Mouse (Mus musculus): ENCODE results near the gene Ccdc6. TPM values are rescaled to one million over a fixed set of nuclear protein-coding genes. Genes with fewer than 3 reads are reported as not detected.

Gene Ccdc6
- polyA plus RNA-seq, 1 experiment from 2014 or later: 16.5 TPM

- Histone ChIP-seq H3K27ac (peak overlapping the region; percentile 97), H3K9me3 (peaks cover 13% of the 10 kb centered on the region), H3K4me1 (peaks cover 55% of the 10 kb centered on the region), H3K27me3 (ENCODE audit: poor library complexity, severe bottlenecking) (no peaks in the 10 kb centered on the region), H3K36me3 (replicated peaks) (peaks cover 32% of the 10 kb centered on the region), H3K4me3 (peak overlapping the region; percentile 99)
- DNase-seq (ENCODE audit: extremely low spot score, low spot score): peak; percentile 56
- under 1% methylated on average over 29 of the region's 29 CpGs for WGBS
Observed at GRCm38 (mm10) chr10:70097911-70098569, 1.1 kb downstream of the Ccdc6 start.

- H3K27ac ChIP-seq: peak overlapping the region; percentile 97
- H3K4me1 ChIP-seq: peaks cover 55% of the 10 kb centered on the region
- H3K36me3 ChIP-seq (replicated peaks): peaks cover 38% of the 10 kb centered on the region
- DNase-seq (ENCODE audit: extremely low spot score, low spot score): no peak
- H3K4me3 ChIP-seq: peak overlapping the region; percentile 99
- H3K27me3 ChIP-seq (ENCODE audit: poor library complexity, severe bottlenecking): no peaks in the 10 kb centered on the region
- WGBS: 15% methylated on average over 6 of the region's 6 CpGs
- peaks cover 13% of the 10 kb centered on the region for H3K9me3 ChIP-seq
Observed at GRCm38 (mm10) chr10:70098626-70099025, 1.7 kb downstream of the Ccdc6 start.

GRCm38 (mm10) chr10:70099052-70099451 lies 2.1 kb downstream of the Ccdc6 start:
- DNase-seq (ENCODE audit: extremely low spot score, low spot score): no peak
- H3K27ac ChIP-seq: 0 out of 2 replicates have a peak overlapping the region, but pooled peaks have one; percentile 20
- H3K36me3 ChIP-seq (replicated peaks): peaks cover 41% of the 10 kb centered on the region
- H3K4me3 ChIP-seq: peak overlapping the region; percentile 99
- H3K27me3 ChIP-seq (ENCODE audit: poor library complexity, severe bottlenecking): no peaks in the 10 kb centered on the region
- WGBS: 33% methylated on average over 8 of the region's 8 CpGs
- peaks cover 13% of the 10 kb centered on the region for H3K9me3 ChIP-seq
- H3K4me1 ChIP-seq: peaks cover 52% of the 10 kb centered on the region

- Histone ChIP-seq H3K9me3 (peaks cover 13% of the 10 kb centered on the region), H3K4me3 (no peak overlapping the region), H3K36me3 (replicated peaks) (peaks cover 72% of the 10 kb centered on the region), H3K27me3 (ENCODE audit: poor library complexity, severe bottlenecking) (no peaks in the 10 kb centered on the region), H3K4me1 (peaks cover 29% of the 10 kb centered on the region), H3K27ac (no peak overlapping the region)
- WGBS: 97% methylated on average over 4 of the region's 4 CpGs
- no peak for DNase-seq (ENCODE audit: extremely low spot score, low spot score)
Observed at GRCm38 (mm10) chr10:70102086-70102485, 5.2 kb downstream of the Ccdc6 start.

- Histone ChIP-seq H3K27me3 (ENCODE audit: poor library complexity, severe bottlenecking) (no peaks in the 10 kb centered on the region), H3K36me3 (replicated peaks) (peaks cover 68% of the 10 kb centered on the region)
- WGBS: 67% methylated on average over 13 of the region's 13 CpGs
Observed at GRCm38 (mm10) chr10:70108016-70108415, 11.1 kb downstream of the Ccdc6 start.

GRCm38 (mm10) chr10:70109974-70110373 lies 13.1 kb downstream of the Ccdc6 start:
- WGBS: 85% methylated on average over 5 of the region's 5 CpGs
- Histone ChIP-seq H3K4me3 (no peak overlapping the region), H3K36me3 (replicated peaks) (peaks cover 69% of the 10 kb centered on the region), H3K4me1 (peaks cover 26% of the 10 kb centered on the region), H3K27me3 (ENCODE audit: poor library complexity, severe bottlenecking) (no peaks in the 10 kb centered on the region), H3K9me3 (peaks cover 15% of the 10 kb centered on the region; the same call in 1 of the 2 replicates), H3K27ac (no peak overlapping the region)
- no peak for DNase-seq (ENCODE audit: extremely low spot score, low spot score)

More at GRCm38 (mm10) chr10:70108016-70108415, 11.1 kb downstream of the Ccdc6 start:
- H3K9me3 ChIP-seq: peaks cover 10% of the 10 kb centered on the region; the same call in 1 of the 2 replicates
- DNase-seq (ENCODE audit: extremely low spot score, low spot score): no peak
- no peak overlapping the region for H3K4me3 ChIP-seq
- H3K27ac ChIP-seq: no peak overlapping the region
- peaks cover 26% of the 10 kb centered on the region for H3K4me1 ChIP-seq

- H3K4me3 ChIP-seq: no peak overlapping the region
- no peaks in the 10 kb centered on the region for H3K27me3 ChIP-seq (ENCODE audit: poor library complexity, severe bottlenecking)
- H3K36me3 ChIP-seq (replicated peaks): peaks cover 65% of the 10 kb centered on the region
- 96% methylated on average over 7 of the region's 7 CpGs for WGBS
- H3K27ac ChIP-seq: no peak overlapping the region
- peaks cover 22% of the 10 kb centered on the region for H3K4me1 ChIP-seq
- no peak for DNase-seq (ENCODE audit: extremely low spot score, low spot score)
- H3K9me3 ChIP-seq: peaks cover 15% of the 10 kb centered on the region; the same call in 1 of the 2 replicates
Observed at GRCm38 (mm10) chr10:70110815-70111214, 13.9 kb downstream of the Ccdc6 start.

- peaks cover 58% of the 10 kb centered on the region for H3K36me3 ChIP-seq (replicated peaks)
- 90% methylated on average over 6 of the region's 6 CpGs for WGBS
Observed at GRCm38 (mm10) chr10:70111643-70112042, 14.7 kb downstream of the Ccdc6 start.

GRCm38 (mm10) chr10:70114048-70114635 lies 17.2 kb downstream of the Ccdc6 start:
- no peak for DNase-seq (ENCODE audit: extremely low spot score, low spot score)
- H3K4me1 ChIP-seq: peaks cover 20% of the 10 kb centered on the region
- H3K4me3 ChIP-seq: no peak overlapping the region
- peaks cover 49% of the 10 kb centered on the region for H3K36me3 ChIP-seq (replicated peaks)
- H3K9me3 ChIP-seq: peaks cover 15% of the 10 kb centered on the region; the same call in 1 of the 2 replicates
- WGBS: 94% methylated on average over 8 of the region's 8 CpGs
- no peaks in the 10 kb centered on the region for H3K27me3 ChIP-seq (ENCODE audit: poor library complexity, severe bottlenecking)
- H3K27ac ChIP-seq: no peak overlapping the region

More at GRCm38 (mm10) chr10:70111643-70112042, 14.7 kb downstream of the Ccdc6 start:
- Histone ChIP-seq H3K27me3 (ENCODE audit: poor library complexity, severe bottlenecking) (no peaks in the 10 kb centered on the region), H3K4me3 (no peak overlapping the region), H3K4me1 (peaks cover 22% of the 10 kb centered on the region), H3K27ac (no peak overlapping the region), H3K9me3 (peaks cover 15% of the 10 kb centered on the region; the same call in 1 of the 2 replicates)
- no peak for DNase-seq (ENCODE audit: extremely low spot score, low spot score)

- peaks cover 31% of the 10 kb centered on the region for H3K4me1 ChIP-seq
- WGBS: 90% methylated on average over 7 of the region's 7 CpGs
- no peaks in the 10 kb centered on the region for H3K27me3 ChIP-seq (ENCODE audit: poor library complexity, severe bottlenecking)
- no peak overlapping the region for H3K4me3 ChIP-seq
- peaks cover 11% of the 10 kb centered on the region; the same call in 1 of the 2 replicates for H3K9me3 ChIP-seq
- H3K27ac ChIP-seq: no peak overlapping the region
- DNase-seq (ENCODE audit: extremely low spot score, low spot score): no peak
- H3K36me3 ChIP-seq (replicated peaks): peaks cover 40% of the 10 kb centered on the region
Observed at GRCm38 (mm10) chr10:70116454-70116853, 19.5 kb downstream of the Ccdc6 start.

- H3K9me3 ChIP-seq: peaks cover 3% of the 10 kb centered on the region; the same call in 1 of the 2 replicates
- H3K36me3 ChIP-seq (replicated peaks): peaks cover 18% of the 10 kb centered on the region; the same call in 1 of the 2 replicates
- 54% methylated on average over 9 of the region's 9 CpGs for WGBS
- peaks cover 31% of the 10 kb centered on the region for H3K4me1 ChIP-seq
- no peaks in the 10 kb centered on the region for H3K27me3 ChIP-seq (ENCODE audit: poor library complexity, severe bottlenecking)
- no peak overlapping the region for H3K4me3 ChIP-seq
- no peak for DNase-seq (ENCODE audit: extremely low spot score, low spot score)
- H3K27ac ChIP-seq: peak overlapping the region; percentile 69
Observed at GRCm38 (mm10) chr10:70119451-70119850, 22.5 kb downstream of the Ccdc6 start.

- Histone ChIP-seq H3K4me1 (peaks cover 31% of the 10 kb centered on the region), H3K27me3 (ENCODE audit: poor library complexity, severe bottlenecking) (no peaks in the 10 kb centered on the region), H3K9me3 (peaks cover 3% of the 10 kb centered on the region; the same call in 1 of the 2 replicates), H3K27ac (peak overlapping the region; percentile 69), H3K36me3 (replicated peaks) (peaks cover 13% of the 10 kb centered on the region; the same call in 1 of the 2 replicates), H3K4me3 (no peak overlapping the region)
- no peak for DNase-seq (ENCODE audit: extremely low spot score, low spot score)
- WGBS: 65% methylated on average over 9 of the region's 9 CpGs
Observed at GRCm38 (mm10) chr10:70119851-70120370, 23.0 kb downstream of the Ccdc6 start.
